Mouse (Mus musculus) embryonic fibroblast, embryonic 13.5 days (primary cell): Measurements from ENCODE around the gene Tax1bp1.

Experiments used
- CTCF ChIP-seq: IDR thresholded peaks from 2 replicates; pipeline ENCODE4 v1.5.1; 2011; ENCODE audit warnings: mild to moderate bottlenecking, control low read depth, low read length, moderate library complexity, borderline replicate concordance; ENCODE audit not compliant: insufficient read depth
- POLR2A ChIP-seq: IDR thresholded peaks from 2 replicates; pipeline ENCODE4 v1.6.1; 2011; ENCODE audit warnings: low read depth, mild to moderate bottlenecking, control low read depth, low read length, moderate library complexity

DNA sequence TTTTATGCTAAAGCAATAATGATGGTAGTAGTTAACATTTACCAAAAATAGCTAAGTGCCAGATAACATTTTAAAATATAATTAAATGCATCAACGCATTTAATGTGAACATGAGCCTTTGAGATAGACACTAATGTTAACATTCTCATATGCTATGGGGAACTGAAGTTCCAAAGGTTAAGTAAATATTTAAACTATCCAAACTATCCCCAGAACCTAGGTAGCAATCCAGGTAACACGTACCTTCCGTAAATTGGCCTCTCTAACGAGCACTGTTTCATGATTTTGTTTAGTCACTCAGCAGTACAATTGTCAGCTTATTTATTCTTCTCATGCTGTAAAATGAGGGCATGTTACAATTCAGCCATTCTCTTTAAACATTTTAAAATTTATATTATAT is 13.6 kb upstream of the Tax1bp1 start:
- TF ChIP-seq POLR2A (no peak), CTCF (no peak)
